Mouse (Mus musculus): Measurements from ENCODE around the gene Rbm47. TPM values are rescaled to one million over a fixed set of nuclear protein-coding genes. Genes with fewer than 3 reads are reported as not detected.
"Not testable (repeated sequence)": the region's sequence is repeated elsewhere in the genome, so short reads cannot be mapped to it uniquely, and the experiment has no call there.

Gene Rbm47
- polyA plus RNA-seq, 1 experiment from 2014 or later: 1.5 TPM

- no peak overlapping the region for H3K9ac ChIP-seq
- no peaks in the 10 kb centered on the region for H3K9me3 ChIP-seq
- no peaks in the 10 kb centered on the region for H3K36me3 ChIP-seq
- H3K4me2 ChIP-seq: no peak overlapping the region
- ATAC-seq (ENCODE audit: low read depth): no peak
- no peak overlapping the region for H3K27ac ChIP-seq (replicated peaks)
- 88% methylated on average over 16 of the region's 16 CpGs for WGBS
- no peak overlapping the region for H3K4me3 ChIP-seq
- H3K27me3 ChIP-seq: no peaks in the 10 kb centered on the region
- no peaks in the 10 kb centered on the region for H3K4me1 ChIP-seq (replicated peaks)
Measured at GRCm38 (mm10) chr5:66190481-66191184, 17.7 kb upstream of the Rbm47 start.

DNA sequence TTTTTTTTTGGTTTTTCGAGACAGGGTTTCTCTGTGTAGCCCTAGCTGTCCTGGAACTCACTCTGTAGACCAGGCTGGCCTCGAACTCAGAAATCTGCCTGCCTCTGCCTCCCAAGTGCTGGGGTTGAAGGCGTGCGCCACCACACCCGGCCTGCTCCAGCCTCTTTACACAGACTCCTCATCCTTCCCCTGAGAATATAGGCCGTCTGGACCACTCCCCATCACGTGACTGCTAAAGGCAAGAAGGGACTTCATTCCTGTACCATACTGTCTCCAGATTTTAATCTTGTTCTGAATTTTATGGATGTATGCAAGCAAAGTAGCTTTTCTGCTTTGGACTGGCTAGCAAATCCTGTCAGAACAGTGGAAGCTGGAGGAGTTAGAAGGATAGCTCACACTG lies 15.7 kb upstream of the Rbm47 start:
- WGBS: 93% methylated on average over 6 of the region's 7 CpGs
- H3K4me2 ChIP-seq; H3K9me3 ChIP-seq; ATAC-seq (ENCODE audit: low read depth); H3K27ac ChIP-seq (replicated peaks); H3K9ac ChIP-seq; H3K4me1 ChIP-seq (replicated peaks); H3K27me3 ChIP-seq; H3K4me3 ChIP-seq; H3K36me3 ChIP-seq: not testable (repeated sequence)

GRCm38 (mm10) chr5:66182156-66182555 lies 9.2 kb upstream of the Rbm47 start:
- Histone ChIP-seq H3K4me3 (no peak overlapping the region), H3K9ac (no peak overlapping the region), H3K27ac (replicated peaks) (no peak overlapping the region), H3K4me2 (no peak overlapping the region), H3K27me3 (no peaks in the 10 kb centered on the region), H3K4me1 (replicated peaks) (no peaks in the 10 kb centered on the region), H3K36me3 (no peaks in the 10 kb centered on the region), H3K9me3 (no peaks in the 10 kb centered on the region)
- ATAC-seq (ENCODE audit: low read depth): no peak
- 84% methylated on average over 3 of the region's 3 CpGs for WGBS

DNA sequence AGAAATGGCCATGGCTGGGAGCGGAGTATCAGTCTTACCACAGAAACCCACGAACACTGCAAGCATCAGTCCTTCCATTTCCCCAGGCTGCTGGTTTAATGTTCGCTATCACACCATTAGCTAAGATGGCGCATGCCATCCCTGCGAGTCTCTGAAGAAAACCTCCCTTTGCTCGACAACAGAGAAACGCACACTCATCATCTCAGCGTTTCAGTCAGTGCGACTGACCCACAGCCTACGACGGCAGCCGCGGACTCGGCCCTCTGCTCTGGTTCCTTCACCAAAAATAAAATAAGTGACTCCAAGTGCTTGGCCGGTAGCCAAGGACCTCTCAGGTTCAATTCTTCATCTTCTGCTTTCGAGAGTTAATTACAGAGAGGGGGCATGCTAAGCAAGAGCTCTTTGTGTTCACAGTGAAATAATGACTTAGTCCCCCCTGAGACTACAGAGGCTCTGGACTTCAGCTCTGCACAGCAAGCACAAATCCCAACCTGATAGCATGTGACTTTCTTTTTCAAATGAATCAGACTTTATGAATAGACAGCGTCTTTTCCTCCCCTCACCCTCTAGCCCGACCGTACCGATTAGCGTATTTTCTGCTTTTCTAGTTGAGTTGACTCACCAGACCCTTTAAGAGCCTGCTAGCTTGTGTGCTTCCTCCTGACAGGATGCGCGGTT lies 1.4 kb upstream of the Rbm47 start:
- Histone ChIP-seq H3K4me3 (no peak overlapping the region), H3K27me3 (no peaks in the 10 kb centered on the region), H3K9ac (no peak overlapping the region), H3K27ac (replicated peaks) (peak overlapping the region; percentile 69), H3K4me2 (peak overlapping the region; percentile 16; the same call in 1 of the 2 replicates), H3K9me3 (no peaks in the 10 kb centered on the region), H3K36me3 (no peaks in the 10 kb centered on the region), H3K4me1 (replicated peaks) (peaks cover 8% of the 10 kb centered on the region)
- 58% methylated on average over 23 of the region's 23 CpGs for WGBS
- ATAC-seq (ENCODE audit: low read depth): peak; percentile 50; the same call in 1 of the 2 replicates

DNA sequence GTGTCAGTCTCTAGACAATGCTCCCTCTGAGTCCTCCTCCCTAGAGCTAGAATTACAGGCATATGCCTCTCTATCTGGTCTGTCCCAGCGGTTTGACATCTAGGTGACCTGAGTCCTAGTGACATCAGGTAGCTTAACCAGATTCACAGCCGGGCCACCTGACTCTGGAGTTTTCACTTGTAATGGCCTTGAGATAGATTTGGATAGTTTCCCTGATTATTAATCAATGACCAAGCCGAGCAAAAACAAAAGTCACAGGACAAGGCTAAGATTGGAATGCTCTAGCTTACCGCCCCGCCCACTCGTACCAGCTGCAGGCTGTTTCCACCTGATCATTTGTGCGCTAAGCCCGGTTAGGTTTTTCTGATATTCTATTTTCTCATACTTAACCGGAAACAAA lies 2.3 kb downstream of the Rbm47 start:
- Histone ChIP-seq H3K9ac (no peak overlapping the region), H3K36me3 (no peaks in the 10 kb centered on the region), H3K4me3 (no peak overlapping the region), H3K27ac (replicated peaks) (no peak overlapping the region), H3K4me1 (replicated peaks) (peaks cover 8% of the 10 kb centered on the region), H3K27me3 (no peaks in the 10 kb centered on the region), H3K9me3 (no peaks in the 10 kb centered on the region), H3K4me2 (no peak overlapping the region)
- WGBS: 88% methylated on average over 9 of the region's 9 CpGs
- ATAC-seq (ENCODE audit: low read depth): no peak

DNA sequence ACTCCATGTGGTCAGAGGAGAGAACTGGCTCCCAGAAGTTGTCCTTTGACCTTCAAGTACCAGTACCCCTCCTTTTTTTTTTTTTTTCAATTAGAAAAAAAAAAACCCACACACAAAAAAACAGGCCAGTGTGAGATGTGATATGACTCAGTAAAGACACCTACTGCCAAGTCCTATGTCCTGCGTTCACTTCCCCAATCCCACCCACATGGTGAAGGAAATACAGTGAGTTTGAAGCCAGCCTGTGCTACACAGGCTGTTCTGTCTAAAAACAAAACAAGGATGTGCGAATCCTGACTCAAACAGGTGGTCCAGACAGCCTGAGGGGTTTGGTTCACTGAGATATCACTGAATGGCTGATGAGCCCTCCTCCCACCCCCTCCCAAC lies 3.8 kb downstream of the Rbm47 start:
- Histone ChIP-seq H3K4me2 (no peak overlapping the region), H3K27me3 (no peaks in the 10 kb centered on the region), H3K4me3 (no peak overlapping the region), H3K9ac (no peak overlapping the region), H3K4me1 (replicated peaks) (peaks cover under 1% of the 10 kb centered on the region; the same call in 1 of the 2 replicates), H3K27ac (replicated peaks) (no peak overlapping the region), H3K9me3 (no peaks in the 10 kb centered on the region), H3K36me3 (no peaks in the 10 kb centered on the region)
- ATAC-seq (ENCODE audit: low read depth): no peak
- 98% methylated on average over 2 of the region's 2 CpGs for WGBS

GRCm38 (mm10) chr5:66168462-66169098 lies 4.3 kb downstream of the Rbm47 start:
- Histone ChIP-seq H3K9me3 (no peaks in the 10 kb centered on the region), H3K9ac (no peak overlapping the region), H3K27ac (replicated peaks) (no peak overlapping the region), H3K27me3 (no peaks in the 10 kb centered on the region), H3K4me1 (replicated peaks) (no peaks in the 10 kb centered on the region), H3K4me3 (no peak overlapping the region), H3K4me2 (no peak overlapping the region), H3K36me3 (no peaks in the 10 kb centered on the region)
- 87% methylated on average over 8 of the region's 8 CpGs for WGBS
- ATAC-seq (ENCODE audit: low read depth): no peak

- Histone ChIP-seq H3K4me2 (no peak overlapping the region), H3K27me3 (no peaks in the 10 kb centered on the region), H3K9me3 (no peaks in the 10 kb centered on the region), H3K4me3 (no peak overlapping the region), H3K27ac (replicated peaks) (no peak overlapping the region), H3K9ac (no peak overlapping the region), H3K4me1 (replicated peaks) (no peaks in the 10 kb centered on the region), H3K36me3 (no peaks in the 10 kb centered on the region)
- WGBS: 90% methylated on average over 5 of the region's 5 CpGs
- ATAC-seq (ENCODE audit: low read depth): no peak
Measured at GRCm38 (mm10) chr5:66166931-66167330, 6.0 kb downstream of the Rbm47 start.

DNA sequence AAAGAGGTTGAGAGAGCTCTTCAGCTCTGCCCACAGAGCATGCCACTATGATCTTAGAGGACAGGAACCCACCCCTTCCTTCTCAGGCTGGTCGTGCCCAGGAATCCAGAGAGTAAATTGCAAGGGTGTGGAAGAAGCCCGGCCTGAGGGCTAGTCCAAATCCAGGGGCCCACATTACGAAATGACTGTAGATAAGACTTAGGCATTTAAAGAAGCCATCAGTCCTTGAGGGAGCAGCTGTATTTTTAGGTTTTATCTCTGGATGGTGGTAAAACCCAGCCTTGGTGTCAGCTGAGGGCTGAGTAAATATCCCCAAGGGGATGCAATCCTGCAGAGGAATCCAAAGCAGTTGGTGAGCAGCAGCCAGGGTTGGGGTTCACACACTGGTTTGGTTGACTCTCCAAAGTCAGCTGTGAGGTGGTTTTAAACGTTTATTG lies 6.7 kb downstream of the Rbm47 start:
- H3K36me3 ChIP-seq: no peaks in the 10 kb centered on the region
- H3K4me1 ChIP-seq (replicated peaks): no peaks in the 10 kb centered on the region
- H3K9ac ChIP-seq: no peak overlapping the region
- no peak overlapping the region for H3K27ac ChIP-seq (replicated peaks)
- H3K9me3 ChIP-seq: no peaks in the 10 kb centered on the region
- 81% methylated on average over 4 of the region's 4 CpGs for WGBS
- H3K4me3 ChIP-seq: no peak overlapping the region
- ATAC-seq (ENCODE audit: low read depth): no peak
- no peaks in the 10 kb centered on the region for H3K27me3 ChIP-seq
- no peak overlapping the region for H3K4me2 ChIP-seq

DNA sequence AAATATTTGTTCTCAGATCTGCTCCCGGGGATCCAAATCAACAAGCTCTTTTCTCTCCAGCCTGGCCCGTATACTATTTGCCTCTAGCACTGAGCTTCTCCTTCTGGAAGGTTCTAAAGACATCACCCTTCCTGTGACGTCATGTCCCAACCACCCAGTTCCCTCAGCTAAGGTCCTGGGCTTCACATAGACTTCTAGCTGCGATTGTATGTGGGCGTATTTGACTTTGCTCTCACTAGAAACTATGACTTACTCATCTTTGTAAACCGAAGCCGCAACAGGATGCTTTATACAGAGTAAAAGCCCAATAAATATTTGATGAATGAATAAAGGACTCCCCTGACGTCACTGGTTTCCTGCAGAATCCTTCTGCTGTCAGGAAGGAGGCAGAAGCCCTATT lies 7.2 kb downstream of the Rbm47 start:
- no peak for ATAC-seq (ENCODE audit: low read depth)

GRCm38 (mm10) chr5:66156431-66156962 lies 16.4 kb downstream of the Rbm47 start:
- 36% methylated on average over 9 of the region's 9 CpGs for WGBS
- H3K9ac ChIP-seq: no peak overlapping the region
- H3K4me2 ChIP-seq: no peak overlapping the region
- no peaks in the 10 kb centered on the region for H3K9me3 ChIP-seq
- H3K36me3 ChIP-seq: no peaks in the 10 kb centered on the region
- no peak overlapping the region for H3K27ac ChIP-seq (replicated peaks)
- peaks cover 23% of the 10 kb centered on the region for H3K27me3 ChIP-seq
- peaks cover 8% of the 10 kb centered on the region for H3K4me1 ChIP-seq (replicated peaks)
- no peak for ATAC-seq (ENCODE audit: low read depth)
- no peak overlapping the region for H3K4me3 ChIP-seq

More for the DNA sequence above, 7.2 kb downstream of the Rbm47 start:
- Histone ChIP-seq H3K9ac (no peak overlapping the region), H3K27me3 (no peaks in the 10 kb centered on the region), H3K4me2 (no peak overlapping the region), H3K27ac (replicated peaks) (no peak overlapping the region), H3K4me1 (replicated peaks) (no peaks in the 10 kb centered on the region), H3K4me3 (no peak overlapping the region), H3K9me3 (no peaks in the 10 kb centered on the region), H3K36me3 (no peaks in the 10 kb centered on the region)
- 84% methylated on average over 8 of the region's 8 CpGs for WGBS

GRCm38 (mm10) chr5:66154616-66155015 lies 18.3 kb downstream of the Rbm47 start:
- no peak overlapping the region for H3K4me3 ChIP-seq
- 88% methylated on average over 6 of the region's 6 CpGs for WGBS
- no peaks in the 10 kb centered on the region for H3K9me3 ChIP-seq
- peaks cover 25% of the 10 kb centered on the region for H3K4me1 ChIP-seq (replicated peaks)
- no peak overlapping the region for H3K4me2 ChIP-seq
- no peak overlapping the region for H3K9ac ChIP-seq
- H3K27me3 ChIP-seq: peaks cover 41% of the 10 kb centered on the region
- H3K27ac ChIP-seq (replicated peaks): no peak overlapping the region
- no peak for ATAC-seq (ENCODE audit: low read depth)
- no peaks in the 10 kb centered on the region for H3K36me3 ChIP-seq
